Mouse (Mus musculus) Muller cell, postnatal 12 days (primary cell): ENCODE results near the gene Aadacl2.

Experiments
- DNase-seq: peaks from one replicate; pipeline ENCODE4 v3.0.0-alpha.2; 2015; ENCODE audit errors: inconsistent ontology term

The Aadacl2 gene

GRCm38 (mm10) chr3:60006443-60006842, at the start of gene Aadacl2:
Gene Aadacl2 (plus strand): TSS chr3:60006743.
- DNase-seq = no peak

- DNase-seq = no peak
Observed at GRCm38 (mm10) chr3:59970891-59971290, 35.7 kb upstream of the Aadacl2 start.

- DNase-seq = no peak
Observed at GRCm38 (mm10) chr3:59974591-59974990, 32.0 kb upstream of the Aadacl2 start.

- no peak for DNase-seq
Observed at GRCm38 (mm10) chr3:60003622-60004021, 2.9 kb upstream of the Aadacl2 start.

GRCm38 (mm10) chr3:60025417-60025816, 18.9 kb downstream of the Aadacl2 start, which contains the start of gene Aadac:
Gene Aadac (plus strand): TSS chr3:60025717.
- no peak for DNase-seq

- DNase-seq = no peak
Observed at GRCm38 (mm10) chr3:60031511-60031910, 25.0 kb downstream of the Aadacl2 start.

GRCm38 (mm10) chr3:60046221-60046913, 39.8 kb downstream of the Aadacl2 start:
- no peak for DNase-seq

- DNase-seq = no peak
Observed at GRCm38 (mm10) chr3:60053231-60053927, 46.8 kb downstream of the Aadacl2 start.

- DNase-seq = no peak
Observed at GRCm38 (mm10) chr3:60053931-60054330, 47.4 kb downstream of the Aadacl2 start.

GRCm38 (mm10) chr3:60056451-60056850, 49.9 kb downstream of the Aadacl2 start:
- no peak for DNase-seq

GRCm38 (mm10) chr3:60057070-60057808, 50.7 kb downstream of the Aadacl2 start:
- no peak for DNase-seq

GRCm38 (mm10) chr3:60057809-60058082, 51.2 kb downstream of the Aadacl2 start:
- DNase-seq = no peak
